8 mouse cellular contexts compared by ENCODE assay signal in the genomic region with DNA sequence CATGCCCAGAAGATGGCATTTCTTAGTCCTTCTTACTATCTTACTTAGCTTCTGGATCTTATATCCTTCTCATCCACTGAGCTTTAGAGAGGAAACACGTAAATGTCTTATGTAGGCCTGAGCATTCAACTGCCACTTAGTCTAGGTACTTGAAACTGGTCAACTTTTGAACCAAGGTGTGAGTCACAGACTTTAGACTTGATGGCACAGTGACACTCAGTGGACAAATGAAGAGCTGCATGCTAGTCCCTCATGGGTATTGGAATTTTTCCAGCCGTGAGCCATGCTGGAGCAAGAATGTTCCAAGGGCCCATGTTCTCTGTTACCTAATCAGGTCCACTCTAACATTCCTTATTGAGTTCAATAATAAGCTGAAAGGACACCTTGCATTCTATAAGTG. TPM values are rescaled to one million over a fixed set of nuclear protein-coding genes. Genes with fewer than 3 reads are reported as not detected.
DNase-seq lines count a peak whose midpoint lies in the region; ATAC-seq lines count a peak whose summit lies in the region.

No protein-coding gene starts in this region.

- no peak for DNase-seq in frontal cortex, postnatal 10 days (ENCODE audit: low spot score in 2 of 2)
- peak; percentile 62 for DNase-seq in 3134 (ENCODE audit: extremely low read depth, insufficient read length, low spot score)
- peak; percentile 38 for DNase-seq in T-cell, adult 2 months (ENCODE audit: low spot score)
- peak; percentile 27 for DNase-seq in embryo, embryonic 9.5 days (ENCODE audit: extremely low spot score)
- peak; percentile 23 for DNase-seq in liver, embryonic 13.5 days
- peak; percentile 54 for DNase-seq in right cerebral cortex, postnatal 4 days

- H3K36me3 ChIP-seq in intestine, embryonic 16.5 days (ENCODE audit: control insufficient read depth, insufficient read depth, low read length) = no peaks in the 10 kb centered on the region; the same call in 1 of the 2 replicates
- H3K36me3 ChIP-seq in liver, embryonic 13.5 days = no peaks in the 10 kb centered on the region

- no peak overlapping the region for H3K27ac ChIP-seq in intestine, embryonic 16.5 days (ENCODE audit: low read length)
- H3K27ac ChIP-seq in liver, embryonic 13.5 days = no peak overlapping the region

- peaks cover 3% of the 10 kb centered on the region; the same call in 1 of the 2 replicates for H3K4me1 ChIP-seq in intestine, embryonic 16.5 days (ENCODE audit: control insufficient read depth, insufficient read depth, low read length)
- H3K4me1 ChIP-seq in liver, embryonic 13.5 days (replicated peaks) = no peaks in the 10 kb centered on the region

- WGBS in intestine, embryonic 16.5 days = 48% methylated on average over 2 of the region's 2 CpGs
- WGBS in liver, embryonic 13.5 days (ENCODE audit: insufficient replicate concordance) = 33% methylated on average over 2 of the region's 2 CpGs

- H3K9me3 ChIP-seq in intestine, embryonic 16.5 days (ENCODE audit: control insufficient read depth, low read length) = no peaks in the 10 kb centered on the region
- H3K9me3 ChIP-seq in liver, embryonic 13.5 days (replicated peaks) = no peaks in the 10 kb centered on the region

- ATAC-seq in frontal cortex, adult (ENCODE audit: low TSS enrichment) = peak; percentile 47; the same call in 1 of the 2 replicates
- peak; percentile 52; the same call in 1 of the 2 replicates for ATAC-seq in intestine, embryonic 16.5 days
- ATAC-seq in liver, embryonic 13.5 days (ENCODE audit: low read depth) = no peak

- H3K4me2 ChIP-seq in intestine, embryonic 16.5 days (ENCODE audit: low read depth, low read length) = no peak overlapping the region
- no peak overlapping the region for H3K4me2 ChIP-seq in liver, embryonic 13.5 days

- no peaks in the 10 kb centered on the region for H3K27me3 ChIP-seq in intestine, embryonic 16.5 days (replicated peaks; ENCODE audit: control insufficient read depth, insufficient read depth, low read length)
- H3K27me3 ChIP-seq in liver, embryonic 13.5 days = no peaks in the 10 kb centered on the region

- no peak overlapping the region for H3K4me3 ChIP-seq in intestine, embryonic 16.5 days (ENCODE audit: low read length)
- H3K4me3 ChIP-seq in liver, embryonic 13.5 days (replicated peaks) = no peak overlapping the region

- no peak overlapping the region for H3K9ac ChIP-seq in intestine, embryonic 16.5 days (ENCODE audit: low read depth, low read length)
- no peak overlapping the region for H3K9ac ChIP-seq in liver, embryonic 13.5 days

RNA-seq across cellular contexts. Expression of a gene that starts 13.0 kb away (rescaled TPM):
- 127 and 148 TPM in 2 replicates for polyA plus RNA-seq in intestine, embryonic 16.5 days (2015; fragmentation: Nextera tagmentation; extraction: Ambion mirVana)
- polyA plus RNA-seq in liver, embryonic 13.5 days (2015; fragmentation: Nextera tagmentation; extraction: Ambion mirVana) = 33.3 and 38.6 TPM in 2 replicates

RNA-seq across cellular contexts. Expression of a gene that starts 49.0 kb away (rescaled TPM):
- polyA plus RNA-seq in intestine, embryonic 16.5 days (2015; fragmentation: Nextera tagmentation; extraction: Ambion mirVana) = 3.7 and 4.1 TPM in 2 replicates
- 2.8 and 3.1 TPM in 2 replicates for polyA plus RNA-seq in liver, embryonic 13.5 days (2015; fragmentation: Nextera tagmentation; extraction: Ambion mirVana)

Comparison
In these comparisons a context has a peak if more than half of its experiments do, and no peak if none do; other contexts are left out.
1. DNase-seq: peak in 3134 (single experiment), T-cell, adult 2 months (single experiment), embryo, embryonic 9.5 days (single experiment), liver, embryonic 13.5 days (single experiment) and right cerebral cortex, postnatal 4 days (single experiment); none in frontal cortex, postnatal 10 days (0 of 2).